Mouse (Mus musculus) thymus, adult 2 months (tissue): ENCODE data around the gene Gh.

ENCODE experiments used
- CTCF ChIP-seq: fragments of 200-500 bp; IDR thresholded peaks from 2 replicates; pipeline ENCODE4 v1.5.1; 2012; ENCODE audit warnings: mild to moderate bottlenecking, control low read depth, low read length, moderate library complexity, borderline replicate concordance; ENCODE audit not compliant: control insufficient read depth, poor library complexity, insufficient read depth; ENCODE audit errors: extremely low read depth
- POLR2A ChIP-seq: fragments of 200-500 bp; IDR thresholded peaks from 2 replicates; pipeline ENCODE4 v1.6.1; 2012; ENCODE audit warnings: mild to moderate bottlenecking, low read length, control low read depth, moderate library complexity; ENCODE audit not compliant: control insufficient read depth, poor library complexity, insufficient read depth; ENCODE audit errors: extremely low read depth

GRCm38 (mm10) chr11:106274374-106274773 lies 27.3 kb downstream of the Gh start:
- TF ChIP-seq CTCF = no peak
- no peak for TF ChIP-seq POLR2A
